Mouse (Mus musculus) retina, adult 2 months (tissue): ENCODE data around the gene Birc5.

ENCODE experiments used
- DNase-seq: peaks from one replicate; pipeline ENCODE4 v3.0.0-alpha.2; 2012; ENCODE audit warnings: low read depth, low spot score

Birc5 gene

DNA sequence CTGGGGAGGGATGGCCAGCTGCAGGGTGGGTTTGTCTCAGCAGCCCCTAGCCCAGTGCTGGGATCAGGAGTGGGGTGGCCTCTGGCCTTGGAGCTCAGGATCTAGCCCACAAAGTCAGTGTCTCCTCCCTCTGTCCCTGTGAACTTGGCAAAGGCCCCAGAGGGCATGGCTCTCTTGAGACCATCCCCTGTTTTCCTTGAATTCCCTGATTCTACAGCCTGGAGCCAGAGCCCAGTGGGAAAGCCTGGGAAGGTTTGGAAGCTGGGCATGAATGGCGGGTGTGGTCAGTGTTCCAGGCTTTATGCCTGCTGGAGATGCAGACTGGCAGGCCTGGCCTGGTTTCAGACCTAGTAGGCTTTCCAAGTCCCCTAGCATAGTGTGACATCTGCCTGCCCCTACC is 33.2 kb downstream of the Birc5 start:
- no peak for DNase-seq

DNA sequence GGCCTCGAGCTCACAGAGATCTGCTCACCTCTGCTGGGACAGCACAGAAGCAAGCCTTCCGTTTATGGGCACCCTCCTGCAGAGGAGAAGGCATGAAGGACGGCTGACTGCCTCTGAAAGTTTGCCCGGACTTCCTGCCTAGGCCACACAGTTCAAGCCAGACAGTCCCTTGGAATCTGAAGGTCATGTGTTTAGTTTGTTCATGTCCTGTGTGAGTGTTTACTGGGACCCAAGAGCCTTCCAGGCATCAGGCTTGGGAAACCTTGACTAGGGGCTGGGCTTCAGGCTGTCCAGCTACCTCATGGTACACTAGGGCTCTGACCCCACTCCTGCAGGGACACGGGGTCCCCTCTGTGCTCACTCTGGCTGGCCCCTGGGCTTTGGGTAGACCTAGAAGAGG is 36.9 kb downstream of the Birc5 start:
- no peak for DNase-seq

DNA sequence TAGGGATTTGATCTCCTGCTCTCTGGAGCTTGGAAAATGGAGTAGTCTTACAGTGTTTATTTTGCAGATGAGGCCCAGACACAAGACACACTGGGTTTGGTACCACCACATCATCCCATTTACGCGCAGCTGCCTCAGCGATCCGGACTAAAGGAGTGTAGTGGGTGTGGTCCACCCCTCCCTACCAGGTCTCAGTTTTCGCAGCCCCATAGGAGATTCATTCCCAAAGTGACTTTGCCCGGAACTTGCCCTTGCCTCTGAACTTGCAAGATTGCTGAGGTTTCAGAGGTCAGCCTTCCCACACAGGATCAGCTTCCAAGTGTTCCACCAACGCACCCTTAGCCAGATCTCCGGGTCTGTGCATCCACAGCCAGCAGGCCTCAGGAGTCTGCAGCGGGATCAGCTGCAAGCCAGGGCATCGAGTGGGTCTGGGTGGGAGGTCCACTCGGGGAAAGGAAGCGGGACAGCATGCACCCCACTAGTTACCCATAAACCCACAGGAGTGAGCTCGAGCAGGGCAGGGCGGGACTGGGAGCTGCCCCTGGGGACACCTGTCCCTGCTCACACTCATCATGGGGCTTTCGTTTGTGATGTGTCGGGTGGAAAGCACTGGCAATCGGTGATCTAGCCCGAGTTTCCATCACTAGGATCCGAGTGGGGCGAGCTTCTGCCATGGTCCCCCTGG is 39.3 kb downstream of the Birc5 start:
- no peak for DNase-seq

DNA sequence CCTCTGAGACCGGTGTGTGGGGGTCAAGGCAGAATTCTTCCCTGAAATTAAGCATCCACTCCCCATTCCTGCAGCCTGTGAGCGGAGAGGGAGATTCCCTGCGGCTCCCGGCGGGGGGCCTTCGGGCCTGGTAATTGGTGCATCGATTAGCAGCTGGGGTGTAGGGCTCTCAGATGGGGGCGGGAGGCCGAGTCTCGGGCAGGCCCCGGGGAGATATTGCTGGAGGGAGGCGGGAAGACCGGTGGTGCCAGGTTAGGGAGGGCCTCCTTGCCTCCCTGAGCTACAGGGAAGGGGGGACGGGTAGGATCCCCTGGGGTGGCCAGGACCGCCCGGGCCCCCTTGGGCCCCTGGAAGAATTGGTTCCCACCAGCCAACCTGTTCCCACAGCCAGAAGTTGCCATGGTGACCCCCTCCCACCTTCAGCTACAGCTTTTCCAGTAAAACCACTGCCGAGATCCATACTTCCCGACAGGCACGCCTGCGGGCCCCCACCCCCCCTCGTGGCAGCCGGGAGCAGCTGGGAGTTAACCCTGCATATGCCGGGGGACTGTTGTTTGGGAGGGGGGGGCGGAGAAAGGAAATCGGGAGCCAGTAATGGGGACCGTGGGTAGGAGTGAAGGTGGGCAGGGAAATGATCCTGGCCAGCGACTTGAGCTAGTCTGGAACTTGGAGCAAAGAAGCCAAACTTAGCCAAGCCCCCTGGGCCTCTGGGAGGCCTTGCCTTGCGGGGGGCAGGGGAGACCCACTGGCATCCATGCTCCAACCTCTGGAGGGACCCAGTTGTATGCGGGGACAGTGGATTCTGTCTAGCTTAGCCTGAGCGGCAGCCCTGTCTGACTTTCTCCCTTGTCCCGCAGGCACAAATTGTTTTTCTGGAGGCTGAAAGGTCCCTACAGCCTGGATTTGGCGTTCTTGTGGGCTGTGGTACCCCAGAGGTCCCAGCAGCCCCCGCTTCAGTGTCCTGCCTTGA is 40.1 kb downstream of the Birc5 start:
- no peak for DNase-seq

DNA sequence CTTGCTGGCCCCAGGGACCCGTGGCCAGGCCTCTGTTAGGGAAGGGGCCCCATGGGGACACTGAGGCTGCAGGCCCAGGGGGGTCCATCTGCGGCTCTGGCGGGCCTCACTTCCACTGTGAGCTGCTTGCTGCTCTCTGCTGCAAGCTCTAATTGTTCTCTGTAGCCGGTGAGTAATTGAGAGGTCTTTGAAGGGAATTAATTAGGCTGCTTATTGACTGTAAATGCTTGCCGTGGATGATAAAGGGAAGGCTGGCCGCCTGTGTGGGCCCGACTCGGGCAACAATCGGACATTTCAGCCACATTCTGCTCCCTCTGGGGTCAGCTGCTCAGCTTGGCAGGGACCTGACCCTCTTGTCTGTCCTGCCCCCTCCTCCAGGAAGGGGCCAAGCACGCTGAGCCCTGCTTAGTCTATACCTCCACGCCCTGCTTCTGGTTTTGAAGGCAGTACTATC is 40.9 kb downstream of the Birc5 start:
- DNase-seq: no peak

DNA sequence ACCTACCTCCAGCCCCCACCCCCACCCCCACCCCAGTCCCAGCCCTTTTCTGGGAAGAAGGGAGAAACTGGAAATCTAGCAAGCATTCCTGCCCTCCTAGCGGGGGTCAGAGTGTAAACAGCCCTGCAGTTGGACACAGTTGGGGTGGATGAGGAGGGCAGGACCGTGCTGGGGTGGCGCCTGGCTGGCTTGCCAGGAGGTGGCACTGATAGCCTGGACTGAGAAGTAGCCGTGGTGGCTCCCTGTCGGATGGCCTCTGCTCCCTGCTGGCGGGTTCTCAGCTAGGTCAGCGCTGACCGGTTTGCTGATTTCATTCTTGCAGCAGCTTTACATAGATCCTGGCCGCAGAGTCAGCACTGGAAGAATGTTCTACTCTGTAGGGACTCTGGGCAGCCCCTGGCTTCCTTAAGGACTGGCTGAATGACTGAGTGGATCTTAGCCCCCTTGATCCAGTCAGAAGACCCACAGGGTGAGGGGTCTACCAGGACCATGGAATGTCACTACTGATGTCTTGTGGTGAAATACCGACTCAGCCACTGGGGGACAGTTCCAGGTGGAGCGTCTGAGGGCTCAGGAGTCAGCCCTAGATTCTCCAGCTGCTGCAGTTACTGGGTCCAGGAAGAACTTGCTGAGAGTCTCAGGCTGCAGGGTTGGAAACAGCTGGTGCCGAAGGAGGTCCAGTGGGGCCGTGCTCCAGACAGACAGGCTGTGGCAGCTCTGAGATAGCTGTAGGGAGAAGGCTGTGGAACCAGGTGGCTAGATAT is 41.6 kb downstream of the Birc5 start:
- no peak for DNase-seq

DNA sequence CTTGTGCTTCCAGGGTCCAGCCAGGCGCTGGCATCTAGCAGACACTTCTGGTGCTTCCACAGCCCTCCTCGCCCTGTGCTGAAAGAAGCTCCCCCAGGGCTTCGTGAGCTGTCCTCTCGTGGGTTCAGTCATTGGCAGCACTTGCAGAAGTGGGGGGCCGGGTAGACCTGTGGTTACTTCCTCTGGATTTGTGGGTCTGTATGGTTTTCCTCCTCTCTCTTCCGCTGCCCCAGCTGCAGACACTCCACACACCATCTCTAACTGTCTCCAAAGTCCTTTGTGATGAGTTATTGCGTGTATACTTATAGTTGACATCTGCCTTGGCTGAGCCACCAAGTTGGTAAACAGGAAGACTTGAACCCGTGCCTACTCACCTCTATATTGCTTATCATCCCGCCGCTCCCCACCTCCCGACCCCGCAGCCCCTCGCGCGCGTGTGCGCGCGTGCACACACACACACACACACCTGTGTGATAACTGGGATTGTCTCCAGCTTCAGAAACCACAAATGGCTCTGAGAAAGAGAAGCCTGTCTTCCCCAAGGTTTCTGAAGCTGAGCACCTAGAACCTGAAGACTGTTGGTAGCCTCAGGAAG is 42.6 kb downstream of the Birc5 start:
- DNase-seq: no peak

DNA sequence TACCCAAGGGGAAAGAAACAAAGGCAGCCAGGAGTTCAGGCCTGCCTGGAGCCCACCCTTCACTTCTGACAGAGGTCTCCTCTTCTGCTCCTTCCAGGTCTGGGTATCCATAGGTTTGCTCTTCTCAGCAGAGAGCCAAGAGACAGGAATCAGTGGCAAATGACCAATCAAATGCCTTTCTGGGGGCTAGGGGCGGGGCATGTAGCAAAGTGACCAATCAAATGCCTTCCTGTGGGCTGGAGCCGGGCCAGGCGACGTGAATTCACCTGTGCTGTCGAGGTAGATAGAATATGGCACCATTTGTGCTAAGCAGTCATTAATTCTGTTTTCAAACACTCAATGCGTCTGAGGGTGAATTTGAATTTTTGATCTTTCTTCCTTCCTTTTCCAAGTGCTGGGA is 43.1 kb downstream of the Birc5 start:
- no peak for DNase-seq

DNA sequence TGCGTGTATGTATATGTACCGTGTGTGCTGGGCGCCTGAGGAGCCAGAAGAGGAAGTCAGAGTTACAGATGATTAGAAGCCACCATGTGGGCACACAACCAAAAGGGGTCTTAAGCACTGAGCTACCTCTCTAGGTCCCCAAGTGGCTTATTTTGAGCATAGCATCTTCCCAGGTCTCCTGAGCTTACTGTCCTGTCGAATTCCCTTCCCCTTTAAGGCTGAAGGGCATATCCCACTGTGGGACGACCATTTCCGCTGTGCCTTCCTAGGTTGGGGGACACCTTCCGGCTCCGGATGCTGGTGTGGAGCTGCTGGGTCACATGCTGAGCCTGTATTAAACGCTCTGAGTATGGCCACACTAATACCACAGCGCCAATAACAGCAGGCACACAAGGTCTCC is 45.6 kb downstream of the Birc5 start:
- no peak for DNase-seq

DNA sequence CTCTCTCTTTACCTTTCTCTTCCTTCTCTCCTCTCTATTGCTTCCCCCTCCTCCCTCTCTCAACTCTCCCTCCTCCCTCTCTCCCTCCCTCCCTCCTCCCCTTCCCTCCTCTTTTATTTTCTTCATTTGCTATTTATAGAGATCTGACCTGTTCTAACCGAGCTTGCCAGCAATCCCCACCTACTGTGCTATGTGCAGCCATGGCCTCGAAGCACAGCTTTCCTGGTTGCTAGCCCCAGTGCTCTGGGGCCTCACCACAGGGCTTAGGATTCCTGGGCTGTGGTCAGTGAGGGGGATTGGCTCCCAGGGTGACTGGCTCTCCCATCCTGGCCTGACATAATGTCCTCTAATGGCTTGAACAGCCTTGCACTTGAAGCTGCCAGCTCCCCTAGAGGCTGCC is 47.5 kb downstream of the Birc5 start:
- DNase-seq: no peak

DNA sequence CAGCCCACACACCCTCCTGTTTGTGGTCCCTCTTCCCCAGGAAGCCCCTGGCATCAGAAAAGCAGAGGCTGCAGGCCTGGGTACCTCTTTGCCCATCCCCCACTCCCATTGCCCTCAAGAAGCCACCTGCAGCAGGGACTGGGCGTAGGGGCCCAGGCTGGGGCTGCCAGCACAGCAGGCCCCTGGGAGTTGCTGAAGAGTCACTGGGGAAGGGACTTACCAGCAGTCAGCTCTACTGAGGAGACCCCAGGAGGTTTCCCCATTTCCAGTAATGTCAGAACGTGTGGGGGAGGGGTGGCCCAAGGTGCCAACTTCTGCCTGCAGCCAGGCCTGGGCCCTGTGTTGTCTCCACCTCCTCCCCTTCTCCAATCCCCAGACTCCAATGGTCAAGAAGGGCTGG is 53.2 kb downstream of the Birc5 start:
- DNase-seq: no peak

DNA sequence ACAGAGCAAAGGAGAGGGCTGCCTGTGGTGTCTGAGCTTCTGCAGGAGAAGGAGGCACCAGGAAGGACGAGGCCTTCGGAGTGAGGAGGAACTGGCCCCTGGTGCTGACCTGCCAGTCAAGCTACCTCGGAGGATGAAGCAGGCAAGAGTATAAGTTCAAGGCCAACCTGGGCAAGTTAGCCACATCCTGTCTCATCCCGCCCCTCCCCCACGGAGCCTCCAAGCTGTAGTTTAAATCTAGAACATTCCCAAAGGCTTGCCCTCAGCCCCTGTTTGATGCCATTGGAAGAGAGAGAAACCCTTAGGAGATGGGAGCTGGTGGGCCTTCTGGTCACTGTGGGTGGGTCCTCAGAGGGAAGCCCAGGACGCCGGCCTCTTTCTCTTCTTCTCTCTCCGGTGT is 55.4 kb downstream of the Birc5 start:
- no peak for DNase-seq
